Mouse (Mus musculus) thymus, adult 18-20 months (tissue): Measurements from ENCODE around the gene Cacng6.

Source experiments
- DNase-seq, 2 experiments: peaks; one replicate each; pipeline ENCODE4 v3.0.0; 2022; ENCODE audit warnings: mixed read lengths in 2 of 2

The Cacng6 gene

DNA sequence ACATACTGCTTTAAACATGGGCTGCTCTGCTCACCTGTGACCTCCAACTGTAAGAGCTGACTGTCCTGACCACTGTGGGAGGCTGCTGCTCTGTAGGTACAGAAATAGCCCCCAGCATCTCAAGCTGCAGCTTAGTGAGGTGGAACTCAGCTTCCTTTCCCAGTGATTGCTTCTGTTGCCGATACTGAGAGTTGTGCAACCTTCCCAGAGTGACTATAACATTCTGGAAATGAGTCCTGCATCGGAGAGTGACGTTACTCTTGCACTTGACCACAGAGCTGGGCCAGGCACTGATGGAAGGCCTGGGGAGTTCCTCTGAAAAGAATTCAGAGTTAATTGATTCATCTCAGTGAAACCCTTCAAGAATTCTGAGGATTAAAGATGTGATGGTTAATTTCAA is 48.8 kb downstream of the Cacng6 start:
- DNase-seq = no peak

- no peak for DNase-seq
Measured at GRCm38 (mm10) chr7:3474291-3475080, 50.5 kb downstream of the Cacng6 start.

- DNase-seq = no peak
Measured at GRCm38 (mm10) chr7:3476728-3477127, 52.7 kb downstream of the Cacng6 start.

DNA sequence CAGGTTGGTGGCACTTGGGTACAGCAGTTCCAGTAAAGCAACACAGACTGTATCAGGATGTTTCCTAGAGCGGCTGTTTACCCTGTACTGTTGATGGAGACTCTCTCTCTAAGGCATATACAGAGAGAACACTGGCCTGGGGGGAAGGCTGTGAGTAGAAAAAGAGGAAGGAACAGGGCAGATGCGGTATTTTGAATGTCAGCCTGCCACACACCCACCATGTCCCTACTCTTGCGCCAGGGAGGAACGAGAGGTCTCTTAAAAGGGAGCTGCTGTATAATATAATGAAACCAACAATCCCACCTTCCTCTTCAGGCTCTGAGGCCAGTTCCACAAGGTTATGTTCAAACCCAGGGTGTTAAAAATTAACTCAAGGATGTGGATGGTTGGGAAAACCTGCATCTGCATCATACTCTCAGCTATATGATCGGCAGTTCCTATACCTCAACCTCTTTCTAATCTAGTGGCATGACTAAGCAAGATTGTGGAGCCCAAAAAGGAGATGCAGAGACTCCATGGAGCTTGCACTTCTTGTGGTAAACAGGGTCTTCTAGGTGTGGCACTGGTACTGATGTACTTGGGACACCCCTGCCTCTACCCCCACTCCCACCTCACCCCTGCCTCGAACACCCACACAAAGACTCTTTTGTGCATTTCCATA is 58.1 kb downstream of the Cacng6 start:
- no peak for DNase-seq
